Mouse (Mus musculus) intestine, embryonic 14.5 days (tissue): ENCODE results near the gene Tmem253. TPM values are rescaled to one million over a fixed set of nuclear protein-coding genes. Genes with fewer than 3 reads are reported as not detected.

Experiments
- ATAC-seq: fragments of 200-750 bp; cut with Nextera tagmentation; replicated peaks from 2 replicates; pipeline ENCODE4 v1.8.0; 2017; ENCODE audit warnings: low read depth, moderate number of reproducible peaks, moderate TSS enrichment, moderate library complexity; ENCODE audit not compliant: low FRiP score, low TSS enrichment
- DNase-seq: peaks from one replicate; pipeline ENCODE4 v3.0.0-alpha.2; 2018; ENCODE audit warnings: low spot score
- H3K27ac ChIP-seq: fragments of 300-500 bp; sonication (generic); 2 replicates; pipeline ENCODE4 v1.5.1; 2014; ENCODE audit warnings: low read depth, mild to moderate bottlenecking, control low read depth
- H3K27me3 ChIP-seq: fragments of 300-500 bp; sonication (generic); replicated peaks from 2 replicates; pipeline ENCODE4 v1.6.1; 2014; ENCODE audit warnings: low read length, control low read depth; ENCODE audit not compliant: control insufficient read depth, insufficient read depth
- H3K36me3 ChIP-seq: fragments of 300-500 bp; sonication (generic); 2 replicates; pipeline ENCODE4 v1.6.1; 2014; ENCODE audit warnings: low read length, control low read depth; ENCODE audit not compliant: control insufficient read depth, insufficient read depth
- H3K4me1 ChIP-seq: fragments of 300-500 bp; sonication (generic); replicated peaks from 2 replicates; pipeline ENCODE4 v1.6.1; 2014; ENCODE audit warnings: low read length, control low read depth, mixed read lengths; ENCODE audit not compliant: control insufficient read depth, insufficient read depth
- H3K4me2 ChIP-seq: fragments of 300-500 bp; sonication (generic); 2 replicates; pipeline ENCODE4 v1.6.1; 2014; ENCODE audit warnings: low read length
- H3K4me3 ChIP-seq: fragments of 300-500 bp; sonication (generic); 2 replicates; pipeline ENCODE4 v1.5.1; 2014; ENCODE audit warnings: low read depth, low read length, control low read depth, mixed read lengths
- H3K9ac ChIP-seq: fragments of 300-500 bp; sonication (generic); 2 replicates; pipeline ENCODE4 v1.6.1; 2014; ENCODE audit warnings: mild to moderate bottlenecking, low read length
- H3K9me3 ChIP-seq: fragments of 300-500 bp; sonication (generic); 2 replicates; pipeline ENCODE4 v1.6.1; 2016; ENCODE audit warnings: low read length, control low read depth; ENCODE audit not compliant: control insufficient read depth
- whole genome bisulfite sequencing: fragments of 180-500 bp; shearing (Covaris S2); extraction: QIAGEN DNeasy Blood & Tissue Kit; methylation state at CpG from one replicate; pipeline ENCODE4 v1.1.7; 2014; 5-methylcytosine and 5-hydroxymethylcytosine counted together
- polyA plus RNA-seq: library from polyadenylated mRNA; unstranded; fragments of >200 nt; fragmentation: Nextera tagmentation; extraction: Ambion mirVana; gene quantifications from 2 replicates; pipeline ENCODE4 v1.2.1, GENCODE M21; 2014

The Tmem253 gene
- polyA plus RNA-seq, 1 experiment from 2014 or later: 8.5 TPM

DNA sequence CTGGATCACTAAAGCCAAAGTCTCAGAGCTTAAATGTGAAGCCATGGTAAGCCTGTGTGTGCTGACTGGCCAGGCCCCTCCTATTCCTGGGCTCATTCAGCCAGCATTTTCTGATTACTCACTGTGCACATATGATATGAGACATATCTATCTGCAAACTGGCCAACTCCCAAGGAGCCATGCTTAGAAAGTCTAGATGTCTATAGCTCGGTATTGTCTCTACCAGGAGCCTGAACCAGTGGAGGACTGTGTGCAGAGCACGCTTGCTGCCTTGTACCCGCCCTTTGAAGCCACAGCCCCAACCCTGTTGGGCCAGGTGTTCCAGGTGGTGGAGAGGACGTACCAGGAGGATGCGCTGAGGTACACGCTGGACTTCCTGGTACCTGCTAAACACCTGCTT lies 28.3 kb upstream of the Tmem253 start:
- Histone ChIP-seq H3K36me3 (peaks cover 51% of the 10 kb centered on the region), H3K4me2 (no peak overlapping the region), H3K27ac (no peak overlapping the region), H3K27me3 (no peaks in the 10 kb centered on the region), H3K4me1 (peaks cover 15% of the 10 kb centered on the region; the same call in 1 of the 2 replicates), H3K9me3 (no peaks in the 10 kb centered on the region), H3K9ac (no peak overlapping the region), H3K4me3 (no peak overlapping the region)
- 90% methylated on average over 6 of the region's 6 CpGs for WGBS
- peak; percentile 51 for DNase-seq
- no peak for ATAC-seq

DNA sequence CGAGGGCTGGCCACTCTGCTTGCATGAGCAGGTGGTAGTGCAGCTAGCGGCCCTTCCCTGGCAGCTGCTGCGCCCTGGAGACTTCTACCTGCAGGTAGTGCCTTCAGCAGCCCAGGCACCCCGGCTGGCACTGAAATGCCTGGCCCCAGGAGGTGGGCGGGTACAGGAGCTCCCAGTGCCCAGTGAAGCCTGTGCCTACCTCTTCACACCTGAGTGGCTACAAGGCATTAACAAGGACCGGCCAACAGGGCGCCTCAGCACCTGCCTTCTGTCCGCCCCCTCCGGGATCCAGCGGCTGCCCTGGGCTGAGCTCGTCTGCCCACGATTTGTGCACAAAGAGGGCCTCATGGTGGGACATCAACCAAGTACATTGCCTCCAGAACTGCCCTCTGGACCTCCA lies 26.7 kb upstream of the Tmem253 start:
- H3K27me3 ChIP-seq: no peaks in the 10 kb centered on the region
- no peak overlapping the region for H3K27ac ChIP-seq
- H3K4me2 ChIP-seq: no peak overlapping the region
- ATAC-seq (no peak), DNase-seq (peak; percentile 40)
- H3K4me3 ChIP-seq: no peak overlapping the region
- H3K9ac ChIP-seq: no peak overlapping the region
- H3K36me3 ChIP-seq: peaks cover 66% of the 10 kb centered on the region
- H3K9me3 ChIP-seq: no peaks in the 10 kb centered on the region
- H3K4me1 ChIP-seq: peaks cover 15% of the 10 kb centered on the region; the same call in 1 of the 2 replicates
- WGBS: 84% methylated on average over 11 of the region's 12 CpGs

DNA sequence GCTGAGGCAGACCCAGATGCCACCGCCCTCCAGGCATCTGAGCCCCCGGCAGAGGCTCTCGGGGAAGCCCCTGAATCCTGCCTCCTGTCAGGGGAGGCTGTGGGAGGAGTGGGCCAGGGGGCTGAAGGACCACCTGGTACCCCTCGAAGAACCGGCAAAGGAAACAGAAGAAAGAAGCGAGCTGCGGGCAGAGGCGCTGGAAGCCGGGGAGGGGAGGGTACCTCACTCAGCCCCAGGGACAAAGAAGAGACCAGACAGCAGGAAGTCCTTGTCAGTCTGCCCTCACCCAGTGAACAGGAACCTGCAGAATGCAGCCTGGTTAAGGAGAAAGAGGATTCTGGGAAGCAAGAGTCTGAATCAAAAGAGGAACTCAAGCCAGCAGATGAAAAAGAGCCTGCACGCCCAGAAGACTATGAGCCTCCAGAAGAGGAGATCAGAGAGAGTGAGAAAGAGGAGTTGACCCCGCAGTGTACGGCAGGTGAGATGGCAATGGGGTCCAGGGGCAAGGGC lies 25.9 kb upstream of the Tmem253 start:
- H3K4me3 ChIP-seq: no peak overlapping the region
- H3K36me3 ChIP-seq: peaks cover 74% of the 10 kb centered on the region
- ATAC-seq (no peak), DNase-seq (peak; percentile 48)
- WGBS: 63% methylated on average over 12 of the region's 12 CpGs
- no peak overlapping the region for H3K9ac ChIP-seq
- H3K4me2 ChIP-seq: no peak overlapping the region
- H3K27me3 ChIP-seq: no peaks in the 10 kb centered on the region
- peaks cover 9% of the 10 kb centered on the region; the same call in 1 of the 2 replicates for H3K4me1 ChIP-seq
- no peaks in the 10 kb centered on the region for H3K9me3 ChIP-seq
- H3K27ac ChIP-seq: no peak overlapping the region

DNA sequence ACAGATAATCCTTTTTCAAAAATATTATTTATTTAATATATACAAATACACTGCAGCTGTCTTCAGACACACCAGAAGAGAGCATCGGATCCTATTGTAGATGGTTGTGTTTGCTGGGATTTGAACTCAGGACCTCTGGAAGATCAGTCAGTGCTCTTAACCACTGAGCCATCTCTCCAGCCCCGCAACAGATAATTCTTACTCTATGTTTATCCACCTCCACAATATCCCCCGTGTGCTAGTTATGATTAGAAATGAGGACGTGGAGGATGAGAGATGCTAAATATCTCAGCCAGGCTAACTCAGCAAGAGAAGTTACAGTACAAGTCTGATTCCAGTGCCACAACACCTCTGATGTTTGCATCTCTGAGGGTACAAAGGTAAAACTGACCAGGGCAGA lies 21.0 kb upstream of the Tmem253 start:
- Histone ChIP-seq H3K36me3 (peaks cover 100% of the 10 kb centered on the region), H3K27me3 (no peaks in the 10 kb centered on the region), H3K4me3 (no peak overlapping the region), H3K9ac (no peak overlapping the region), H3K9me3 (no peaks in the 10 kb centered on the region), H3K4me1 (no peaks in the 10 kb centered on the region), H3K27ac (no peak overlapping the region), H3K4me2 (no peak overlapping the region)
- WGBS: 86% methylated on average over 4 of the region's 4 CpGs
- ATAC-seq (no peak), DNase-seq (no peak)

DNA sequence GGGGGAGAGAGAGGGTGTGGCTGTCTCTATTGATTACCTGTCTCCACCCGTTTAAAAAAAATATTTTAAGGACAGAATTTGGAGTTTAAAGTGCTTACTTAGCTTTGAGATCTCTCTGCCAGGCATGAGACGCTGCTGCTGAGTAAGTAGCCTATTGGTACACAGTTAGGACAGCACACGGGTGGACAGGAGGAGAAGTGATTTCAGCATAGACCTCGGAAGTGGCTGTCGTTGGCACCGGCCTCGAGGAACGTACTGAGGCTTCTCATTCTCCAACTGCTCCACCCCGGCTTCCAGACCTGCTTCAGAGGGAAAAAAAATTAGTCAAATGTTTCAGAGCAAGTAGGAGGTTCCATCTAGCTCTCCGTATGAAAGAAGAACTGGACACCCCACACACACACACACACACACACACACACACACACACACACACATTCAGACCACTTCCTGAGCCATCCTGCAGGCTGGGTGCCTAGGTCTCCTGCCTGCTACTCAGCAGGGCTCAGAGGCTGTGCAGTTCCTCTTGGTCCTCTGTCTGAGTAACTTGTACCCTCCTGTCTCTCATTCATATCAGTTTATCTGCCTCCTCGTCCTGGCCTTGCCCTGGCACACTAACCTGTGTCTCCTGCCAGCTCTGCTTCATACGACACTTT lies 20.1 kb upstream of the Tmem253 start:
- no peak overlapping the region for H3K9ac ChIP-seq
- H3K27me3 ChIP-seq: no peaks in the 10 kb centered on the region
- no peak for DNase-seq
- H3K9me3 ChIP-seq: no peaks in the 10 kb centered on the region
- WGBS: 74% methylated on average over 12 of the region's 12 CpGs
- H3K4me2 ChIP-seq: no peak overlapping the region
- no peak overlapping the region for H3K27ac ChIP-seq
- H3K4me3 ChIP-seq: no peak overlapping the region
- H3K36me3 ChIP-seq: peaks cover 100% of the 10 kb centered on the region
- no peak for ATAC-seq
- H3K4me1 ChIP-seq: no peaks in the 10 kb centered on the region

DNA sequence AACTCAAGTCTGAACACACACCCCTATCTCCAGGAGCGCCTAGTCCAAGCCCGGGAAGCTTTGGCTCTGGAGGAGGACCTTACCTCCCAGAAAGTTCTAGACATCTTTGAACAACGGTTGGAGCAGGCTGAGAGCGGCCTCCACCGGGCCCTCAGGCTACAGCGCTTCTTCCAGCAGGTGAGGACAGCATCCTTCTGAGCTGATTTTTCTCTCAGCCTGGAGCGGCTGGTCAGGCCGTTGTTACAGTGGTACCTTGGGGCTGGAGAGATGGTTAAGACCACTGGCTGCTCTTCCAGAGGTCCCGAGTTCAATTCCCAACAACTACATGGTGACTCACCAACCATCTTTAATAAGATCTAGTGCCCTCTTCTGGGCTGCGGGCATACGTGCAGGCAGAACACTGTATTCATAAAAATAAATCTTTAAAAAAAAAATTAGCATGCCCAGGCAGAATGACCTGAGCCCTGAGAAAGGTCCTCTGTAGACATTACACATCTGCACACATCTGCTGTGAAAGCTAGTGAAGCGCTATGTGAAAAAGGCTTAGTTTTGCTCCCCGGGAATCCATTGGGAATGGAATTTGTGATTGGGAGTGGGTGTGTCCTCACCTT lies 19.1 kb upstream of the Tmem253 start:
- H3K4me2 ChIP-seq: no peak overlapping the region
- H3K4me1 ChIP-seq: no peaks in the 10 kb centered on the region
- H3K27ac ChIP-seq: no peak overlapping the region
- H3K4me3 ChIP-seq: no peak overlapping the region
- ATAC-seq (no peak), DNase-seq (no peak)
- no peaks in the 10 kb centered on the region for H3K9me3 ChIP-seq
- H3K9ac ChIP-seq: no peak overlapping the region
- peaks cover 99% of the 10 kb centered on the region for H3K36me3 ChIP-seq
- 88% methylated on average over 13 of the region's 13 CpGs for WGBS
- H3K27me3 ChIP-seq: no peaks in the 10 kb centered on the region

DNA sequence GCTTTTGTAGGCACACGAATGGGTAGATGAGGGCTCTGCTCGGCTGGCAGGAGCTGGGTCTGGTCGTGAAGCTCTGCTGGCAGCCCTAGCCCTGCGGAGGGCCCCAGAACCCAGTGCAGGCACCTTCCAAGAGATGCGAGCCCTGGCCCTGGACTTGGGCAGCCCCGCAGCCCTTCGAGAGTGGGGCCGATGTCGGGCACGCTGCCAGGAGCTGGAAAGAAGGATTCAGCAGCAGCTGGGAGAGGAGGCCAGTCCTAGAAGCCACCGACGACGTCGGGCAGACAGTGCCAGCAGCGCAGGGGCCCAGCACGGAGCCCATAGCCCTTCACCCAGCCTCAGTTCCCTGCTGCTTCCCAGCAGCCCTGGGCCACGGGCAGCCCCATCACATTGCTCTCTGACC lies 18.6 kb upstream of the Tmem253 start:
- Histone ChIP-seq H3K9ac (no peak overlapping the region), H3K27me3 (no peaks in the 10 kb centered on the region), H3K9me3 (no peaks in the 10 kb centered on the region), H3K4me3 (no peak overlapping the region), H3K36me3 (peaks cover 97% of the 10 kb centered on the region), H3K27ac (no peak overlapping the region), H3K4me2 (no peak overlapping the region), H3K4me1 (no peaks in the 10 kb centered on the region)
- DNase-seq (no peak), ATAC-seq (no peak)
- 72% methylated on average over 17 of the region's 17 CpGs for WGBS

DNA sequence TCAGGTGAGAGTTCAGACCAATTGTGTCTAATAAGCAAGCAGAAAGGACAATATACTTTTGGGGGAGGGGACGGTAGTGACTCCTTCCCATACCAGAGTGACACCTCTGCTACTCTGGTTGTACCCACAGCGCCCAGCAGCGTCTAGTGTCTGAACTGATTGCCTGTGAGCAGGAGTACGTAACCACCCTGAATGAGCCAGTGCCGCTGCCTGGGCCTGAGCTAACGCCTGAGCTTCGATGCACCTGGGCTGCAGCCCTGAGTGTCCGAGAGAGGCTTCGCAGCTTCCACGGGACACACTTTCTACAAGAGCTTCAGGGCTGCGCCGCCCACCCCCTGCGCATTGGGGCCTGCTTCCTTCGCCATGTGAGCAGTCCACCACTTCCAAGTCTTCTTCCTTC lies 18.0 kb upstream of the Tmem253 start:
- H3K4me1 ChIP-seq: no peaks in the 10 kb centered on the region
- no peak overlapping the region for H3K27ac ChIP-seq
- ATAC-seq (no peak), DNase-seq (no peak)
- no peak overlapping the region for H3K4me2 ChIP-seq
- 93% methylated on average over 14 of the region's 14 CpGs for WGBS
- H3K36me3 ChIP-seq: peaks cover 97% of the 10 kb centered on the region
- H3K9me3 ChIP-seq: no peaks in the 10 kb centered on the region
- H3K9ac ChIP-seq: no peak overlapping the region
- H3K4me3 ChIP-seq: no peak overlapping the region
- no peaks in the 10 kb centered on the region for H3K27me3 ChIP-seq
